Mouse (Mus musculus): ENCODE results near the gene Gm48551. TPM values are rescaled to one million over a fixed set of nuclear protein-coding genes. Genes with fewer than 3 reads are reported as not detected.

Gm48551 gene
- total RNA-seq, 2 experiments from 2014 or later = 0.87 to 2.8 TPM

GRCm38 (mm10) chr10:81349146-81349545 is 35.1 kb upstream of the Gm48551 start:
- DNase-seq = no peak
- intact Hi-C loops (cut with DNase I) = loop anchor here (2.0 kb wide), 1 partner anchor 26 kb away; no protein-coding TSS in a partner anchor
- Histone ChIP-seq H3K27ac (peak overlapping the region; percentile 96), H3K4me3 (peak overlapping the region; percentile 99)
- TF ChIP-seq CTCF (IDR thresholded peaks at IDR 0.05) = no peak

GRCm38 (mm10) chr10:81349961-81350350 is 34.3 kb upstream of the Gm48551 start:
- Histone ChIP-seq H3K4me3 (peak overlapping the region; percentile 99), H3K27ac (peak overlapping the region; percentile 96)
- no peak for DNase-seq
- TF ChIP-seq CTCF (IDR thresholded peaks at IDR 0.05) = no peak
- intact Hi-C loops (cut with DNase I) = loop anchor here (2.0 to 5.0 kb wide), 2 partner anchors 27 to 58 kb away; partner anchors contain the start of genes Pip5k1c and Tjp3

- peak within 1 kb of the TSS; percentile 99 for H3K4me3 ChIP-seq
- DNase-seq = peak; percentile 100
- intact Hi-C loops (cut with DNase I) = loop anchor here (5.0 kb wide), 1 partner anchor 58 kb away; the partner anchor contains the start of genes Pip5k1c and Tjp3
- TF ChIP-seq CTCF (IDR thresholded peaks at IDR 0.05) = peak; percentile 91
- H3K27ac ChIP-seq = peak within 1 kb of the TSS; percentile 96
These were observed 33.8 kb upstream of the Gm48551 start, which contains the start of gene Hmg20b for GRCm38 (mm10) chr10:81350351-81351063. TSS of gene Hmg20b (minus strand) at chr10:81350480.

GRCm38 (mm10) chr10:81351678-81352291 is 32.5 kb upstream of the Gm48551 start:
- Histone ChIP-seq H3K4me3 (no peak overlapping the region), H3K27ac (peak overlapping the region; percentile 93; the same call in 1 of the 2 replicates)
- TF ChIP-seq CTCF (IDR thresholded peaks at IDR 0.05) = no peak
- no peak for DNase-seq
- intact Hi-C loops (cut with DNase I) = loop anchor here (5.0 kb wide), 1 partner anchor 59 kb away; the partner anchor contains the start of genes Pip5k1c and Tjp3

GRCm38 (mm10) chr10:81354738-81355477 is 29.4 kb upstream of the Gm48551 start:
- H3K4me3 ChIP-seq = no peak overlapping the region
- intact Hi-C loops (cut with DNase I) = loop anchor here (5.0 kb wide), 1 partner anchor 63 kb away; the partner anchor contains the start of genes Pip5k1c and Tjp3
- H3K27ac ChIP-seq = no peak overlapping the region
- TF ChIP-seq CTCF (IDR thresholded peaks at IDR 0.05) = no peak
- DNase-seq = no peak

- DNase-seq = no peak
- Histone ChIP-seq H3K4me3 (no peak overlapping the region), H3K27ac (no peak overlapping the region)
- TF ChIP-seq CTCF (IDR thresholded peaks at IDR 0.05) = no peak
- intact Hi-C loops (cut with DNase I) = no loop called here
These were observed 28.7 kb upstream of the Gm48551 start for GRCm38 (mm10) chr10:81355533-81355932.

- DNase-seq = no peak
- H3K4me3 ChIP-seq = peak overlapping the region; percentile 92
- intact Hi-C loops (cut with DNase I) = no loop called here
- TF ChIP-seq CTCF (IDR thresholded peaks at IDR 0.05) = no peak
- peak overlapping the region; percentile 88; the same call in 1 of the 2 replicates for H3K27ac ChIP-seq
These were observed 27.8 kb upstream of the Gm48551 start for GRCm38 (mm10) chr10:81356352-81356990.

GRCm38 (mm10) chr10:81356991-81357844 is 27.0 kb upstream of the Gm48551 start, which contains the start of gene Mfsd12:
TSS of gene Mfsd12 (plus strand) at chr10:81357491.
- peak; percentile 96 for DNase-seq
- Histone ChIP-seq H3K27ac (peak within 1 kb of the TSS; percentile 88), H3K4me3 (peak within 1 kb of the TSS; percentile 92)
- no peak for TF ChIP-seq CTCF (IDR thresholded peaks at IDR 0.05)
- intact Hi-C loops (cut with DNase I) = no loop called here

- TF ChIP-seq CTCF (IDR thresholded peaks at IDR 0.05) = no peak
- DNase-seq = no peak
- Histone ChIP-seq H3K27ac (peak overlapping the region; percentile 88), H3K4me3 (peak overlapping the region; percentile 92)
- intact Hi-C loops (cut with DNase I) = no loop called here
These were observed 26.1 kb upstream of the Gm48551 start for GRCm38 (mm10) chr10:81358209-81358608.

GRCm38 (mm10) chr10:81358841-81359240 is 25.4 kb upstream of the Gm48551 start:
- peak overlapping the region; percentile 88 for H3K27ac ChIP-seq
- intact Hi-C loops (cut with DNase I) = no loop called here
- no peak for DNase-seq
- TF ChIP-seq CTCF (IDR thresholded peaks at IDR 0.05) = no peak
- peak overlapping the region; percentile 92 for H3K4me3 ChIP-seq

GRCm38 (mm10) chr10:81360721-81361120 is 23.5 kb upstream of the Gm48551 start:
- Histone ChIP-seq H3K27ac (peak overlapping the region; percentile 4; the same call in 1 of the 2 replicates), H3K4me3 (no peak overlapping the region)
- no peak for TF ChIP-seq CTCF (IDR thresholded peaks at IDR 0.05)
- DNase-seq = no peak
- intact Hi-C loops (cut with DNase I) = no loop called here
